Mouse (Mus musculus): ENCODE measurements at regions not wholly inside any gene's neighbourhood (a gene's known extent, or its start where the extent isn't known, plus 50 kb on each side); places are given as distances from the start of the nearest gene placed in this dataset.

GRCm38 (mm10) chr12:109399591-109399990 lies 53.0 kb upstream of the Dlk1 start:
- no peak for TF ChIP-seq CTCF (IDR thresholded peaks at IDR 0.05; ENCODE audit: low read depth, low read length)
- no peak for TF ChIP-seq POLR2A (IDR thresholded peaks at IDR 0.05; ENCODE audit: insufficient read depth, low read length)
- TF ChIP-seq EP300 (IDR thresholded peaks at IDR 0.05; ENCODE audit: insufficient read depth, low read depth, low read length): no peak
